14 mouse cellular contexts compared by ENCODE assay signal in genomic region chr8:111779690-111780089, GRCm38 (mm10). TPM values are rescaled to one million over a fixed set of nuclear protein-coding genes. Genes with fewer than 3 reads are reported as not detected.
A peak's percentile ranks its signal among the peaks of the same experiment; 100 is the strongest.
DNase-seq lines count a peak whose midpoint lies in the region; ATAC-seq and TF ChIP-seq lines count a peak whose summit lies in the region.
"Had no signal": no experiment of that assay in that cellular context is flagged by ENCODE, and none has a peak within 500 bp of the region (broad histone marks: within the 10 kb centered on the region; RNA-seq: fewer than 3 reads in every experiment).

No protein-coding gene starts in this region.

- no peaks in the 10 kb centered on the region for H3K79me2 ChIP-seq in heart, adult 2 months (replicated peaks; ENCODE audit: control insufficient read depth, insufficient read depth, low read length)
- no peaks in the 10 kb centered on the region for H3K79me2 ChIP-seq in liver, adult 2 months (ENCODE audit: control insufficient read depth, insufficient read depth, low read length)

- ATAC-seq in heart, embryonic 11.5 days (replicated peaks; ENCODE audit: insufficient number of reproducible peaks, low FRiP score, low TSS enrichment), result no peak

- no peak overlapping the region for H3K4me2 ChIP-seq in heart, embryonic 11.5 days
- H3K4me2 ChIP-seq: midbrain, embryonic 11.5 days had no signal

- H3K27ac ChIP-seq in heart, adult 2 months, result no peak overlapping the region
- H3K27ac ChIP-seq in heart, embryonic 11.5 days (ENCODE audit: low read depth, low read length), result no peak overlapping the region
- peak overlapping the region; percentile 85 for H3K27ac ChIP-seq in liver, adult 2 months (replicated peaks; ENCODE audit: insufficient read depth, low read depth, low read length)

- no peaks in the 10 kb centered on the region for H3K9me3 ChIP-seq in heart, embryonic 11.5 days (replicated peaks; ENCODE audit: control insufficient read depth, low read length)

- intact Hi-C loops in heart, adult 2 months (cut with DNase I), result loop anchor here (5.0 kb wide), 1 partner anchor 62 kb away; no protein-coding TSS in a partner anchor

- H3K9ac ChIP-seq in heart, adult 2 months (ENCODE audit: low read depth, low read length), result no peak overlapping the region
- no peak overlapping the region for H3K9ac ChIP-seq in heart, embryonic 11.5 days (ENCODE audit: low read depth, low read length)
- 0 out of 2 replicates have a peak overlapping the region, but pooled peaks have one; percentile 37 for H3K9ac ChIP-seq in liver, adult 2 months (ENCODE audit: low read depth, low read length)

- H3K4me1 ChIP-seq in heart, adult 2 months (ENCODE audit: control insufficient read depth, insufficient read depth, low read length), result peaks cover 9% of the 10 kb centered on the region
- H3K4me1 ChIP-seq in heart, embryonic 11.5 days (ENCODE audit: control insufficient read depth, insufficient read depth, low read length), result peaks cover 21% of the 10 kb centered on the region
- H3K4me1 ChIP-seq in liver, adult 2 months (ENCODE audit: control insufficient read depth, insufficient read depth, low read length), result peaks cover 36% of the 10 kb centered on the region

- no peak for TF ChIP-seq POLR2A in heart, adult 2 months (IDR thresholded peaks at IDR 0.05; ENCODE audit: insufficient read depth, low read depth, low read length)
- TF ChIP-seq POLR2A in liver, adult 2 months (IDR thresholded peaks at IDR 0.05; ENCODE audit: extremely low read depth, insufficient read depth, low read length), result no peak

- peak in 1 of 2 experiments; percentile 45 for DNase-seq in heart, adult 2 months
- DNase-seq in NIH3T3 (ENCODE audit: low read depth), result peak; percentile 82
- DNase-seq in kidney, adult 18-20 months, result peak; percentile 33
- DNase-seq in liver, adult 2 months (ENCODE audit: extremely low read depth, low read depth, low spot score), result peak; percentile 91
- no peak for DNase-seq in ovary, adult 18-20 months (ENCODE audit: low spot score)
- no peak for DNase-seq in right cerebral cortex, adult 2 months (ENCODE audit: low spot score in 2 of 2)
- DNase-seq in cerebellum, adult 18-20 months, result no peak
- DNase-seq: B cell, adult 2 months; cerebellum, adult 9-10 months; lung, postnatal 10 days; spleen, adult 18-20 months had no signal

- no peaks in the 10 kb centered on the region for H3K27me3 ChIP-seq in heart, adult 2 months (ENCODE audit: control insufficient read depth, insufficient read depth, low read length)
- no peaks in the 10 kb centered on the region for H3K27me3 ChIP-seq in heart, embryonic 11.5 days (ENCODE audit: control insufficient read depth, insufficient read depth, low read length)
- H3K27me3 ChIP-seq in liver, adult 2 months (ENCODE audit: control insufficient read depth, insufficient read depth, low read length), result no peaks in the 10 kb centered on the region

- no peak overlapping the region for H3K4me3 ChIP-seq in heart, adult 2 months
- no peak overlapping the region for H3K4me3 ChIP-seq in heart, embryonic 11.5 days (ENCODE audit: low read depth, low read length)
- H3K4me3 ChIP-seq in liver, adult 2 months (ENCODE audit: insufficient read depth, low read depth, low read length), result no peak overlapping the region

- H3K36me3 ChIP-seq in heart, adult 2 months (ENCODE audit: control insufficient read depth, insufficient read depth, low read length), result peaks cover 5% of the 10 kb centered on the region
- no peaks in the 10 kb centered on the region for H3K36me3 ChIP-seq in heart, embryonic 11.5 days (ENCODE audit: control insufficient read depth, insufficient read depth, low read length)
- peaks cover 3% of the 10 kb centered on the region; the same call in 1 of the 2 replicates for H3K36me3 ChIP-seq in liver, adult 2 months (ENCODE audit: control insufficient read depth, insufficient read depth, low read length)

- 0 out of 2 replicates have a peak, but pooled peaks have one; percentile 6 for TF ChIP-seq EP300 in heart, adult 2 months (IDR thresholded peaks at IDR 0.05; ENCODE audit: insufficient read depth, low read depth, low read length)

- 60% methylated on average over 7 of the region's 7 CpGs for WGBS in heart, adult 2 months
- 67% methylated on average over 7 of the region's 7 CpGs for WGBS in heart, embryonic 11.5 days (ENCODE audit: insufficient replicate concordance)
- WGBS in liver, adult 2 months, result 24% methylated on average over 7 of the region's 7 CpGs

- peak; percentile 13; the same call in 1 of the 2 replicates for TF ChIP-seq CTCF in heart, adult 2 months (IDR thresholded peaks at IDR 0.05)
- TF ChIP-seq CTCF in liver, adult 2 months (IDR thresholded peaks at IDR 0.05; ENCODE audit: low read depth, low read length), result no peak

RNA-seq across cellular contexts. Expression of gene Bcar1, which starts 36.1 kb away (rescaled TPM):
- 10 to 100 TPM; 19.1 to 21.1 TPM for total RNA-seq in heart, adult 2 months (2021)
- 31.3 TPM in 2 replicates for polyA plus RNA-seq in heart, adult 2 months (2012; rRNA removed)
- polyA plus RNA-seq in heart, embryonic 11.5 days (2014; fragmentation: Nextera tagmentation; extraction: Ambion mirVana), result 46.6 and 53.8 TPM in 2 replicates
- total RNA-seq in liver, adult 2 months (2014; rRNA removed), result 11.3 and 18.0 TPM in 2 replicates
- 41.2 and 53.2 TPM in 2 replicates for polyA plus RNA-seq in liver, adult 2 months (2012; rRNA removed)
- total RNA-seq: hematopoietic stem cell, adult 5-6 weeks had no signal

Comparison
In these comparisons a context has a peak if more than half of its experiments do, and no peak if none do; other contexts are left out.
1. DNase-seq: peak in NIH3T3 (single experiment), kidney, adult 18-20 months (single experiment) and liver, adult 2 months (single experiment); none in ovary, adult 18-20 months (single experiment), right cerebral cortex, adult 2 months (0 of 2) and cerebellum, adult 18-20 months (0 of 2).